8 mouse cellular contexts compared by ENCODE assay signal in genomic region chr15:51592511-51593498, GRCm38 (mm10).
DNase-seq lines count a peak whose midpoint lies in the region; ATAC-seq and TF ChIP-seq lines count a peak whose summit lies in the region.

No protein-coding gene starts in this region.

- no peaks in the 10 kb centered on the region for H3K36me3 ChIP-seq in hindbrain, postnatal 0 days (ENCODE audit: insufficient read depth, low read length)

- H3K27me3 ChIP-seq in hindbrain, postnatal 0 days (ENCODE audit: insufficient read depth, low read length) = no peaks in the 10 kb centered on the region; the same call in 1 of the 2 replicates

- H3K4me3 ChIP-seq in hindbrain, postnatal 0 days (ENCODE audit: low read length) = no peak overlapping the region
- H3K4me3 ChIP-seq in left cerebral cortex, adult 2 months = no peak overlapping the region

- DNase-seq in cerebellum, postnatal 14 days = peak; percentile 13 to 15
- no peak for DNase-seq in cerebellum, adult 9-10 months
- peak; percentile 63 for DNase-seq in 3134 (ENCODE audit: extremely low read depth, insufficient read length, low spot score)
- peak; percentile 79 for DNase-seq in gastrocnemius, adult 18-20 months (ENCODE audit: low spot score)
- peak; percentile 3 for DNase-seq in hindbrain, postnatal 0 days (ENCODE audit: low spot score)
- DNase-seq in frontal cortex, adult 2 months (ENCODE audit: extremely low spot score in 1 of 2, low spot score in 1 of 2) = no peak
- DNase-seq in left cerebral cortex, adult 2 months (ENCODE audit: extremely low spot score in 1 of 2, low spot score in 2 of 2) = no peak

- H3K9ac ChIP-seq in hindbrain, postnatal 0 days (replicated peaks; ENCODE audit: low read length) = no peak overlapping the region

- peak; percentile 43; the same call in 1 of the 2 replicates for ATAC-seq in hindbrain, postnatal 0 days
- ATAC-seq in cerebellum, adult (ENCODE audit: insufficient number of reproducible peaks, low FRiP score, low TSS enrichment) = no peak

- no peaks in the 10 kb centered on the region for H3K9me3 ChIP-seq in hindbrain, postnatal 0 days (ENCODE audit: low read length)

- no peaks in the 10 kb centered on the region; the same call in 1 of the 2 replicates for H3K4me1 ChIP-seq in hindbrain, postnatal 0 days (ENCODE audit: insufficient read depth, low read length)

- 79% methylated on average over 13 of the region's 13 CpGs for WGBS in hindbrain, postnatal 0 days

- TF ChIP-seq CTCF in hindbrain, postnatal 0 days (IDR thresholded peaks at IDR 0.05; ENCODE audit: low read depth) = no peak
- TF ChIP-seq CTCF in left cerebral cortex, adult 2 months (IDR thresholded peaks at IDR 0.05) = no peak

- H3K27ac ChIP-seq in hindbrain, postnatal 0 days = no peak overlapping the region
- no peak overlapping the region for H3K27ac ChIP-seq in left cerebral cortex, adult 2 months

- H3K4me2 ChIP-seq in hindbrain, postnatal 0 days (ENCODE audit: low read depth, low read length) = no peak overlapping the region

- intact Hi-C loops in left cerebral cortex, adult 2 months (cut with DNase I) = loop anchor here (5.0 kb wide), 1 partner anchor 706 kb away; no protein-coding TSS in a partner anchor

Comparison
In these comparisons a context has a peak if more than half of its experiments do, and no peak if none do; other contexts are left out.
1. DNase-seq: peak in cerebellum, postnatal 14 days (2 of 2), 3134 (single experiment), gastrocnemius, adult 18-20 months (single experiment) and hindbrain, postnatal 0 days (single experiment); none in cerebellum, adult 9-10 months (single experiment), frontal cortex, adult 2 months (0 of 2) and left cerebral cortex, adult 2 months (0 of 2).